Mouse (Mus musculus) lung, postnatal 4 days (tissue): ENCODE measurements around the gene Gm45521.
"Not testable (repeated sequence)": the region's sequence is repeated elsewhere in the genome, so short reads cannot be mapped to it uniquely, and the experiment has no call there.

Experiments
- DNase-seq, 2 experiments: peaks; one replicate each; pipeline ENCODE4 v3.0.0; 2021

The Gm45521 gene

DNA sequence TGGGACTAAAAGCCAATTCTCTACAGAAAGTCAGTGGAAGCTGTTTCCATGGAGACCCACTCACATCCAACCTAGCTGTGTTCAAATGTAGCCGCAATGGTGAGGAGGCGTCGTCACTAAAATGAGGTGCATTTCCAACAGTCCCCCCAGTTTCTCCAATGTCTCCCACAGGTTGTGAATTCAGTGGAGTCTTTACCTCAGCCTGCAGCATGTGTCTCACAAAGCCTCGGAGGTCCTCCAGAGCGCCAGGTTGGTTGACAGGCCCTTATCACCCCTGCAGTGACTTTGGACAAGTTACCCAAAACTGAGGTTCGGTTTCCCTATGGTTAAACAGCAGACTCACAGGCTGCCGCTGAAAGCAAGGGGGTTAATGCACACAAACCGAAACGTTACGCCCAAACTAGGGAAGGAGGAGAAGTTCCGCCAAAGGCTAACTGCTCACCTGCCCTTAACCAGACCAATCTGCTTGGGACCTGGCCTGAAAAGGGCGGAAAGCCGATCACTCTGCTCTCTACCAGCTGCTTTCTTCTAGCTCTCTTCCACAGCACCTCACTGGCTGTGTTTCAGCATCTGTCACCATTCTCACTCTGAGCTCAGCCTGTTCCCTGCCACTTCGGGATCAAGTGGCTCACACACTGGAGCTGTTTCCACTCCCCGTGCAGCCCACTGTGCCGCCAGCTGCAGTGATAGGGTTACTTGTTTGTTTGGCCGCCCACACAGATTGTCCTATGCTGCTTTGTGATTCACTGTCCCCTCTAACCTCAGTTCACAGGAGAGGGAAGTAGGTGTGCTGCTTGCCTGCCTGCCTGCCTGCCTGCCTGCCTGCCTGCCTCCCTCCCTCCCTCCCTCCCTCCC, 44.0 kb downstream of the Gm45521 start:
- peak in 1 of 2 experiments; percentile 11 for DNase-seq

DNA sequence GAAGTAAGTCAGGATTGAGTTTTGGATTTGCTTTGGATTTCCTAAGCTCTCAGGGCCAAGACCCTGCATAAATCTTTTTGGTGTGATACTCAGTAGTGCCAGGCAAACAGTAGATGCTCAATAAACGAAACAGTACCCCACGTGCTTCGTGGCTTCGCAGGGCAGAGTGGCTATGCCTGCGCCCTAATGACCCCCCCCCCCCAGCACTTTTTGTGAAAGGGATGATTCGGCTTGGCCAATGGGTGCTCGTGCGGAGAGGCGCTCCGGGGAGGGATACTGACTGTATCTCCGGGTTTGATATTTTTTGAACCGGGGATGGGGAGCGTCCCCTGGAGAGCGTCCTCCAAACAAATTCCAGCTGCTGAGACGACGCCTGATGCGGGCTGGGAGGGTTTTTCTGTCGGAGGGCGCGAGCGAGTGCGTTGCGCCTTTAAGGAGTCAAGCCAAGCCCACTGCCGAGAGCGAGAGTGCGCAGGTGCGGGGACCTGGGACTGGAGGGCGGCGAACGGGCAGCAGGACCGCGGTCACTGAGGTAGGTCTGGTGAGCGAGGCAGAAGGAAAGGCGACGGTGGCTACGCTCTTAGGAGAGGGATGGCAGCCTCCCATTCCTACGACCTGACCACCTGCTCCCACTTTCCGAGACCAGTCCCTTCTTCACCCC, 45.5 kb downstream of the Gm45521 start, which contains the start of gene Abhd6:
Abhd6 (plus strand) TSS at position 471 of the 661 bp plus-strand sequence.
- DNase-seq = peak; percentile 84 to 86

DNA sequence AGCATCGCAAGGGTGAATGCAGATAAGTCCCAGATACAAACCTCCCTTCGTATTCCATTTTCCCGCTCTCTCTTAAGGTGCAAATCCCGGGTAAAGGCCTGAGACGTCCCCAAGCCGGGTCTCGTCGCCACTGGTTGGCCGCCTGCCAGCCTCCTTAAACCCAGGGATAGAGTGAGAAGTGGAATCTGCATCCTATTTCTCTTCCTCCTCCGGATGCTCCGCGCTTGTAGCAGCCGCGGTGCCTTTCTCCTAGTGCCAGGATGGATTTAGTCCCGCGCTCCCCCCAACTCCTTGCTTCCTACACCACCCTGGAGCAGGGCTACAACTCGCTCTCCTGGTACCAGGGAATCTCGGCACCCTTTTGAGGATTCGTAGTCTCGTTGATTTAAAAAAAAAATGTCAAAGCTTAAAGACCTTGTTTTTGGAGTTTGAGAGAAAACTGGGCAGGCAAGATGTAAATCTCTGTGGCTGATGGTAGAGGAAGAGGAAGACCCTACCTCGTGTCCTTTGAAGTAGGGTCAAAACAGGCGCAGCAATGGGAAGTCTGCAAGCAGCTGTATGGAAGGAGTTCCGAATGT, 46.1 kb downstream of the Gm45521 start:
- peak; percentile 46 for DNase-seq

DNA sequence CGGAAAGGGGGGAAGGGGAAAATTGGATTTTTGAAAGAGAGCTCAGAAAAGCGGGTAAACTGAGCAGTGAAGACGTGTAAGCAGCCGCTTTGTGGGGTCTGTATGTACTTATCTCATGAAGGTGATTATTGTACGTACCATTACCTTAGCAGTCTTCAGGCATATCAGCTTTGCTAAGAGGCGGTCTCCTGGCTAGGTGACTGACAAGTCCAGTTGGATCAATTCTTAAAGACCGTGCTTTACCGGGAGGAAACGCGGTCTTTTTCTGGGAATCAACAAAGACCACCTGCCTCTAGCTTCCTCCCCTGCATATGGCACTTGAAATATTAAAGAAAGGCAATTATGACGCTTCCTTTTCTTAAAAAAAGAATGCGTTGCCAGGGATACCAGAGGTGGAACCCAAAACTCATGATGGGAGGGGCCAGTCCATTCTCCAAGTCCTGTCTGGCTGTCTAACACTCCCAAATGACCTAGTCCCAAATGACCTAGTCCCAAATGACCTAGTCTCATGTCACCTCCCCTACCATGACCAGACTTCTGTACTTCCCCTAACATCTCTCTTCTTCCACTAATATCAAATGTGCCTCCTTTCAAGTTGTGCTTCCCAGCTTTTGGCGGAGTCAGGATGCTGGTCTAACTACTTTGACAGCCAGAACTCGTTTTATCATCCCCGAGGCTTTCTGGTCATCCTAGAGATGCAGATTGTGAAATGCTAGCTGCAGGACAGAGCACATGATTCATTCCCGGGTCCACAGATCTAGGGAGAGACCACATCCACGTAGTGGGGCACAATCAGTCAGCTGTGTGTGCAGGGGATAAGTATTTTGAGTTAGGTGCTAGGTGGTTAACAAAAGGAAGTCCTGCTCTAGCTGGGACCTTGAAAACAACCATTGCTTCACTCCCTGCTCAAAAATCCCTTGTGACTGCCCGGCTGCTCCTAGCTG, 46.9 kb downstream of the Gm45521 start:
- DNase-seq = no peak

DNA sequence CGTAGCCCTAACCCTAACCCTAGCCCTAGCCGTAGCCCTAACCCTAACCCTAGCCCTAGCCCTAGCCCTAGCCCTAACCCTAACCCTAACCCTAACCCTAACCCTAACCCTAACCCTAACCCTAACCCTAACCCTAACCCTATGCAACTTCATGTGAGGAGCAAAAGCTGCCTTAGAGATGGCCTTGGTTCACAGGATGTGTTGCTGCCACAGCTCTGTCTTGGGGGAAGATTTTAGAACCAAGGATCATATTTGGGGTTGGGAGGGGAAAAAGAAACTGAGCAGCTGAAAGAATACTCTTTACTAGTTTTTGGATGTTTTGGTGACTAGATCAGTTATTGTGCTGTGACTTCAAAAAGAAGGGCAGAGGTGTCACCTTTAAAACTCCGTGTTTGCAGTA, 49.0 kb downstream of the Gm45521 start:
- DNase-seq = not testable (repeated sequence)

DNA sequence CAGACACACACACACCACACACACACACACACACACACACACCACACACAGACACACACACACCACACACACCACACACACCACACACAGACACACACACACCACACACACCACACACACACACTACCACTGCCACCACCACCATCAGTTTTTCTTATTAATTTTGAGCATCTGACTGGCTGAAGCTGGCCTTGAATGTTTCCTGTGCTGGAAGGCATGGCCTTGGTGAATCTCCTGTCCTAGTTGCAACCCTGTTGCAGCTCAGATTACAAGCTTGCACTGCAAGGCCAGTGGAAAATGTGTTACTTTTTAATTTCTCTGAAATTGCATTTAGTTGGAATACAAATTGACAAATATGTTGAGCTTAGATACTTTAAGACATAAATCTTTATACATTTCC, 50.0 kb downstream of the Gm45521 start:
- DNase-seq = no peak

DNA sequence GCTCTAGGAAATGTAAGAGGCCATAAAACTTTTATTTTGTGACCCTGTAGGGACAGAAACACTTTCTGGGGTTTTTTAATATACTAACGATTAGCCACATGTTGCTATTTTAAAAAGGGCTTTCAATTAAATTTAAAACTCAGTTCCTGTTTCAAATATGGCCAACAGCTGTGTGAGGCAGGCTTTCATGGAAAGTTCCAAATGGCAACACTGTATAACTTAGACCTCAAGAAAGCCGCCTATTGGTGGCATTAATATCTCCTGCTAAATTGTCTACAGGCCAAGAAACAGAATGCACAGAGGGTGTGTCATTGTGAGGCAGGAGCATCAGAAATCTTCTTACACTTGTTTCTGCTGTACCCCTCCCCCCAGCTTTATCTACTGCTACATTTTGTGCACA, 50.4 kb downstream of the Gm45521 start:
- no peak for DNase-seq

DNA sequence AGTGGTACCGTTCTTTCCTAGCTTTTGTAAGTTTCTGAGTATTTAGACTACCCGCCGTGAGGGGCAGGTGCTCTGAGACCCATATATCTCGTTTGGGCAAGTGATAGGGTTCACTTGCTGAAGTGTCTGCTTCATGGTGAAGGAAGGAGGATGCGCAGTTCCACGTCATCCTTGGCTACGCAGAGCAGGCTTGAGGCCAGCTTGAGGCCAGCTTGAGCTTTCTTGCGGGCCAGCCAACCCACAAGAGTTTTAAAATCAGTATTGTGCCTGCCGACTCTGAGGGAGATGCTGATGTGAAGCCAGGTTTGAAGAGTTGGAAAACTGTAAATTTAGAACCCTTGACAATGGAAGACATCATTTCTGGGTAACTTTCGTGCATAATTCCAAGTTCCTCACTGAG, 50.8 kb downstream of the Gm45521 start:
- DNase-seq = no peak
